Mouse (Mus musculus) frontal cortex, adult (tissue): ENCODE data around the gene Ints5.
"Not testable (repeated sequence)": the region's sequence is repeated elsewhere in the genome, so short reads cannot be mapped to it uniquely, and the experiment has no call there.

ENCODE experiments used
- ATAC-seq: cut with Nextera tagmentation; 2 replicates; pipeline ENCODE4 v1.9.2; 2017; ENCODE audit warnings: mild to moderate bottlenecking, moderate library complexity, mixed read lengths; ENCODE audit not compliant: low TSS enrichment

Gene Ints5

DNA sequence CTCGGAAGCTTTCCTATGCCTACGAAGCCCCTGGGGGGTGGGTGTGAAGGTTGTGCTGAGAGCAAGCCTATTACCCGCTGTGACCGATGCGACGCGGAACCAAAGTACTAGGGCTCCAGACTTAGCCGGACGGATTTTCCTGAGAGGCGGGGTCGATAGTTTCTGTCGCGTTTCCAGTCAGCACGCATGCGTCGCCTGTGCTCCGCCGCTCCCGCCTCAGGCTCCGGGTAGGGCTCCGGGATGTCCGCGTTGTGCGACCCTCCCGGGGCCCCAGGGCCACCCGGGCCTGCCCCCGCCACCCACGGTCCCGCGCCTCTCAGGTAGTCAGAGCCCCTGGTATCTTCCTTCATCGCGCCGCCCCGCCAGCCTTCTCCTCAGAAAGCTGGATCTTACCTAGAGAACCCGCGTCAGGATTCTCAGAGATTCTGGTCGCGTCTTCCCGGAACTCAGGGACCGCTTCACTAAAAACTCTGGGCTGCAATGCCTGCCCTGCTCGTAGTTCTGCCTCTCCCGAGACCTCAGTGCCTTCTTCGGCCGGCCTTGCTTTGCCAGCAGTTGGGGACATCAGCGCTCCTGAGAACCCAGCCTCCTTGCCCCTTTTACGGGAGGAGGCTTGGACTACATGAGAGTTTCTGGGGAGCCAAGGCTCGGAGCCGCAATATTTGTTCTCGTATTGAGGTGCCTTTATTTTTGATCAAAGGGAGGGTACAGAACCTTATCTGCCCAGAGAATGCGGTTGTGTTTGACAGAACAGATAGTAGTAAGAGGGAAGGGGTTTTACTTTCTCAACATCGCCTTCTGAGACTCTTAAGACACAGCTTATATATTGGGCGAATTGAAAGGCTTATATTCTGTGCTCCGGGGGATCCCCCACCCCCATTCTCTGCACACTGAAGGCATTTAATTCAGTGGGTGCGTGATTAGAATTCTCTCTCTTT is at the start of gene Ints5:
Gene Ints5 (plus strand): TSS at position 177 of the 938 bp plus-strand sequence.
- ATAC-seq = peak; percentile 58

GRCm38 (mm10) chr19:8844371-8845129 is 48.3 kb upstream of the Ints5 start:
- no peak for ATAC-seq

DNA sequence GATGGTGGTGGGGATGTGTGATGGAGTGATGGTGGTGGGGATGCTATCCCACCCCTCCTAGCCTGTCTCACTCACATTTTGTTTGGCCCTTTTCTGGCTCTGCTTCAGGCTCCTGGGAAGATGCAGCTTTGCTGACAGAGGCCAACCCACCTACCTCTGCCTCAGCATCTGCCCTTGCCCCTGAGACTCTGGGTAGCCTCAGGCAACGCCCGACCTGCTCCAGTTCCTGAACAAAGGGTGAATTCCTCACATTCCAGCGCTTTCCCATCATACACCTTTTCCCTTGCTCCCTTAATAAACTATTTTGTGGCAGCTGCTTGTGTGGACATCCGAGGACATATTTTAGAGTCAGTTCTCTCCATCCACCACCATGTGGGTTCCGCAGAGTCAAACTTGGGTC is 44.4 kb upstream of the Ints5 start:
- no peak for ATAC-seq

GRCm38 (mm10) chr19:8850402-8850901 is 42.4 kb upstream of the Ints5 start, which contains the start of gene Lrrn4cl:
Gene Lrrn4cl, plus strand, starts transcription at chr19:8850768.
- ATAC-seq = no peak

GRCm38 (mm10) chr19:8851639-8852038 is 41.2 kb upstream of the Ints5 start:
- no peak for ATAC-seq

DNA sequence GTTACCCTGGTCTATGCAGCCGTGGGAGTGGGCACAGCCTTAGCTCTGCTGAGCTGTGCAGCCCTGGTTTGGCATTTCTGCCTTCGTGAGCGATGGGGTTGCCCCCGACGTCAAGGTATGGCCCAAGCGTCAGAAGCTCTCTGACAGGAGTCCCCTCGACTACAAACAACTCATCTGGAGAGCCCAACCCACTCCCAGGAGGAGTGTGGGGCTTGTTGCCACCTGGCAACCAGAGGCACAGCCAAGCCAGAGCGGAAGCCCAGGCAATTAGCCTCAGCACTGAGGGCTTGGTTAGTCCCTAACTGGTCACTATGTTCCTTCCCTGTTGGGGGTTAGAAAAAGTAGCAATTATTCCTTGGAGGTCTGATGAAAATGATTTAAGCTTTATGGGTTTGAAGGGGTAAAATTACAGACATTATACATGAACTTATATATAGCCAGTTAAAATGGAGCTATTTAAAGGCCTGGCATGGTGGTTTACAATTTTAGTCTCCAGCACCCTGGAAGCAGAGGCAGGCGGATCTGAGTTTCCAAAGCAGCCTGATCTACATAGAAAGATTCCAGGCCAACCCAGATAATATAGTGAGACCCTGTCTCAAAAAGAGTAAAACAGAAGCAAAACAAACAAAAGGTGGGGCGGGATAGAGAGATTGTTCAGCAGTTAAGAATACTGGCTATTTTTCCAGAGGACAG is 40.4 kb upstream of the Ints5 start:
- ATAC-seq = peak; percentile 79

- ATAC-seq = peak; percentile 47
These were observed 39.7 kb upstream of the Ints5 start for GRCm38 (mm10) chr19:8853117-8853516.

DNA sequence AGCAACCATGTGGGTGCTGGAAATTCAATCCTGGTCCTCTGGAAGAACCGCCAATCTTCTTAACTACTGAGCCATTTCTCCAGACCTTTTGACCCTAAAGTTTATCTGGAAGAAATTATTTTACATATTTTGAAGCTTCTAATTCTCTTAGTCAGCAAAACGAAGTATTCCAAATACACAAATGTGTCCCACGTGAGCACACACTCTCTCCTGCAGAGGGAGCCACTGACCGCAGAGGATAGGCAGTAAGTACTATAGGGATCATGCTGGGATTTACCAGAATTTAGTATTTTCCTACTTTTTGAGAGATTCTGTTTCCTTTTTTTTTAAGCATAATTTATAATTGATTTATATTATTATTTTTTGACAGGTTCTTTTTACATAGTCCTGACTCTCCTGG is 35.1 kb upstream of the Ints5 start:
- no peak for ATAC-seq

DNA sequence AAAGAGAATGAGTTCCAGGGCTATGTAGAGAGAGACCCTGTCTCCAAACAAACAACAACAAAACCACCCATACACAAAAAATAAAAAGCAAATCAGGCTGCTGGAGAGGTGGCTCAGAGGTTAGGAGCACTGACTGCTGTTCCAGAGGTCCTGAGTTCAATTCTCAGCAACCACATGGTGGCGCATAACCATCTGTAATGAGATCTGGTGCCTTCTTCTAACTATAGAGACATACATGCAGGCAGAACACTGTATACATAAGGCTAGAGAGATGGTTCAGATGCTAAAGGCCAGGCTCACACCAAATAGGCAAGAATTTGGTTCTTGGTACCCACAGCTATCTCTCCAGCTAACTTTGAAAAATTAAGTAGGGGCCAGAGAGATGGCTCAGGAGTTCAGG is 33.8 kb upstream of the Ints5 start:
- 0 out of 2 replicates have a peak, but pooled peaks have one; percentile 55 for ATAC-seq

GRCm38 (mm10) chr19:8864265-8864664 is 28.5 kb upstream of the Ints5 start:
- ATAC-seq = peak; percentile 90

GRCm38 (mm10) chr19:8870381-8870780 is 22.4 kb upstream of the Ints5 start:
- ATAC-seq = not testable (repeated sequence)

- ATAC-seq = peak; percentile 9; the same call in 1 of the 2 replicates
These were observed 22.0 kb upstream of the Ints5 start for GRCm38 (mm10) chr19:8870838-8871237.

DNA sequence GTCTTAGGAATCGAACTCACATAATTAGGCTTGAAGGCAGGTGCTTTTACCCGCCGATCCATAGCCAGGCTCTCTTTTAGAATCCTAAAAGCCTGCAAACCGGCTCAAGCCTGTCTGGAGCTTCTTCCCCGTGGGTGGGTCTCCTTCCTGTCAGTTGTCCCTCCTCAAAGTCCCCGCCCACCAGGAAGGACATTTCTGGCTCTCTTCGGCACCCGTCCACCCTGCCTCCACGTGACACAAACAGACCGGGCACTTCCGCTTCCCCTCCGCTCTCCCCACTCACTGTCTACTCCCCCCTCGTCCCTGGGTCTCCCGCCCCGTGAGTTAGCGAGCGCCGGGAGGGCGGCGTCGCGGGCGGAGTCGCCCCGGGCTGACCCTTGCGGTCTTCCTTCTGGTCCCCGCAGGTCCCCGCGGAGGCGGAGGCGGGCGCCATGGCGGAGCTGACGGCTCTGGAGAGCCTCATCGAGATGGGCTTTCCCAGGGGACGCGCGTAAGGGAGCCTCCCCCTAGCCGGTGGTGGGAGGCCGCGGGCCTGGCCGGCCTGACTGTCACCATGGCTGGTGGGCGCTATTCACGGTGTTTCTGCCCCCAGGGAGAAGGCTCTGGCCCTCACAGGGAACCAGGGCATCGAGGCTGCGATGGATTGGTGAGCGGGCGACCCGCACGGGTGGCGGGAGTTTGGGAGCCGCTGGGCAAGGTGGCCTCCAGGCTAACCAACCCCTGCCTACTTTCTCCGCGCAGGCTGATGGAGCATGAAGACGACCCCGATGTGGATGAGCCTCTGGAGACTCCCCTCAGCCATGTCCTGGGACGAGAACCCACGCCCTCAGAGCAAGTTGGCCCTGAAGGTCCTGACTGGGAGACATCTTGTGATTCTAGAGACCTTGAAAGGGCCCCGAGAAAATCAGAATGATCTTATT is 21.3 kb upstream of the Ints5 start, which contains the start of gene Ubxn1:
Gene Ubxn1 (plus strand): TSS at position 230 of the 920 bp plus-strand sequence.
- ATAC-seq = peak; percentile 91

DNA sequence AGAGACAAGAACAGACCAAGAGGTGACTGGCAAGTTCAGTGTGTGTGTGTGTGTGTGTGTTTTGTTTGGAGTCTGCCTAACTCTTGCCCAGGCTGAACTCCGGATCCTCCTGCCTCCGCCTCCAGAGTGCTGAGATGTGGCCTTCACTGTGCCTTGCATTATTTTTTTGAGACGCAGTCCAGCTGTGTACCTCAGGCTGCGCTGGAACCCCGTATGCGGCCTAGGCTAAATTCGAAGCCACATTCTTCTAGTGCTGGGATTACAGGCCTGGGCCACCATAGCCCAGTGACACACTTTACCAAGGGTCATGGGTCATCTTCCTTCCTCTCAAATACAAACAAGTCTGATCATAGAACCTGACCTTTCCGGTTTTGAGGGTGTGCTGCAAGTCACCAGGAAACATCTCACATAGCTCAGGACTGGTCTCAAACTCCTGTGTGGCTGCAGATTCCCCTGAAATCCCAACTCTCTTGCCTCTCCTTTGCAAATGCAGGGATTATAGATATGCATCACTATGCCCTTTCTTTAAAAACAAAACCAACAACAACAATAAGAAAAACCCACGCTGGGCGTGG is 20.5 kb upstream of the Ints5 start:
- no peak for ATAC-seq

- no peak for ATAC-seq
These were observed 17.8 kb upstream of the Ints5 start for GRCm38 (mm10) chr19:8875031-8875430.

DNA sequence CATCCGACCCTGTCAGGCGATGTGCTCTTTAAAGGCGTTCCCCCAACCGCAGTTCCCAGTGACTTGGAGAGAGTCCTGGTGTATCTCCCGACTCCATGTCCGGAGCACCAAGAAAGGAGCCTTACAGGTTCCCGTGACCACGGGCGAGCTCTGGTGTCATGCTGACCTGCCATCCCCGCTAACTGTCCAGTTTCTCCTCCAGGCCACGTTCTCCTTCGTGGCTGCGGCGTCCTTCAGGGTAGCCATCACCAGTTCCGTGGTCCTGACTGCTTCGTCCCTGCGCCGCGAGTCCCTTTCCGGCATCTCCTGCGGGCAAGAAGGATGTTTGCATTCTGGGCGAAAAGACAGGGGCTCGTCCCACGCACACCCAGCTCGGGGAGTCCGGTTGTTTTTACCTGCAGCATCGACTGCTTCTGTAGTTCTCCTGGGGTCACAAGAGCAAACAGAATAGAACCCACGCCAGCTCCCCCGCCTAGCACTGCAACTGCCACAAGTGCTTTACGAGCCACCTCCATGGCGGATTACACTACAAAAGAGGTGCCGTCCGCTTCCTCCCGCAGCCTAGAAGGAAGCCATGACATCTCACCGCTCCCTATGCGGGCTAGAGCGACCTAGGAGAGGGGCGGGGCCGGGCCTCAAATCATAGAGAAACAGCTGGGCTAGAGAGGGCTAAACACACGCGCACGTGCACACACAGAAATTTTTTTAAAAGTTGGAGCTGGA is 12.3 kb upstream of the Ints5 start, which contains the start of gene Uqcc3:
Gene Uqcc3 (minus strand): TSS at position 613 of the 723 bp plus-strand sequence.
- peak; percentile 95 for ATAC-seq

GRCm38 (mm10) chr19:8881034-8881392 is 11.8 kb upstream of the Ints5 start:
- ATAC-seq = no peak

DNA sequence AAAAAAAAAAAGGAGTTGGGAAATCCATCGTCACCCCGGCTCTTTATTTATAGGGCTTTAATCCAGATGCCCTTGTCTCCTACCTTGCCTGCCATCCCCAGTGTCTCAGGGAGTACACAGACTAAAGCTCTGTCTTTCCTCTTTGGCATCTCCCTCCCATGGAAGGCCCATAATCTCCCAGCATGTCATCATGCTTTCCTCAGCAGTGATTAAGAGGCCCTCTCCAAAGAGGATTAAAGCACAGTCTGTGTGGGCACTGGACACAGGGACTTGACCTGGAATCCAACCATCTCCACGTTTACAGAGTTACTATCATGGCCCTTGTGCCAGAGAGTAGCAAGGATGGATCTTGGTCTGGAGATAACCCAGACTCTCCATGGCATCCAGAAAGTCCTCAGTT is 9.2 kb upstream of the Ints5 start, which contains the start of the genes Lbhd1 and Gm49403:
Gene Lbhd1 (plus strand): TSS at position 117 of the 400 bp plus-strand sequence.
Gene Gm49403 (plus strand): TSS at position 315 of the 400 bp plus-strand sequence.
- ATAC-seq = no peak

DNA sequence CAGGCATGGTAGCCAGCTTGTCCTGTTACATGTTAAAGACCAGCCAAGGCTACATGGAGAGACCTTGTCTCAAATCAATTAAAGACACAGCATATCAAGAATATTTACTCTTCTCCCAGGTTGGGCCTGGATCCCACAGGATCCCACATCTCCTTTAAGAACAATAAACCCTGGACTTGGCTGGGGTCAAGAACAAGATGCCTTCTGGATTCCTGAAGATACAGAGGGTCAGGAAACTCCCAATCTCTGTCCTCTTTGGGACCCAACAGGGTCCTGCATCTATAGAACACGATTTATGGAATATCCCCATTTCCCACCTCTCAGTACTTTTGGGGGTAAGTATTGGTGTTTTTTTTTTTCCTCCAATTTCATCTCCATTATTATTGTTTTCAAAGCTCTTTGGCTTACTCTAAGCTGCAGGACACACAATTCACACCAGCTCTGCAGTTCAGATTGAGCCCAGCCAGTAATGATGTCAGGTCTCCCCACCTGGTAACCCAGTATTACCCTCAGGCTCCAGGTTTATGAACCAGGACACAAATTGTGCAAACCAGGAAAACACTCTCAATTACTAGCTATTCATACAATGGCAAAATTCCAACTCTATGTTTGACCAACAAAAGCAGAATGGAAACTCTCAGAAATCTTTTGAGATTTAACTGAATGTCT is 5.8 kb upstream of the Ints5 start:
- ATAC-seq = no peak
